In genomic region chr1:40784306-40784705, GRCm38 (mm10) we compare ENCODE assay signal across 33 mouse cellular contexts. TPM values are rescaled to one million over a fixed set of nuclear protein-coding genes. Genes with fewer than 3 reads are reported as not detected.
"Had no signal": no experiment of that assay in that cellular context is flagged by ENCODE, and none has a peak within 500 bp of the region (broad histone marks: within the 10 kb centered on the region; RNA-seq: fewer than 3 reads in every experiment).

No protein-coding gene starts in this region.

- H3K4me2 ChIP-seq: limb, embryonic 12.5 days; limb, embryonic 13.5 days; limb, embryonic 15.5 days; liver, embryonic 11.5 days; liver, embryonic 12.5 days; liver, embryonic 13.5 days; liver, embryonic 15.5 days; lung, embryonic 14.5 days; lung, embryonic 15.5 days; midbrain, embryonic 11.5 days; midbrain, embryonic 12.5 days; midbrain, embryonic 13.5 days; midbrain, embryonic 15.5 days; neural tube, embryonic 12.5 days had no signal

- H3K9me3 ChIP-seq: limb, embryonic 10.5 days; limb, embryonic 13.5 days; liver, embryonic 12.5 days; liver, embryonic 13.5 days; liver, embryonic 15.5 days; lung, embryonic 15.5 days; neural tube, embryonic 12.5 days had no signal

- H3K9ac ChIP-seq: limb, embryonic 12.5 days; limb, embryonic 13.5 days; limb, embryonic 15.5 days; liver, embryonic 12.5 days; liver, embryonic 13.5 days; liver, embryonic 14.5 days; liver, embryonic 15.5 days; liver, postnatal 0 days; lung, embryonic 14.5 days; lung, embryonic 15.5 days; midbrain, embryonic 12.5 days; midbrain, embryonic 13.5 days; midbrain, embryonic 15.5 days; neural tube, embryonic 12.5 days had no signal

- DNase-seq: left cerebral cortex, postnatal 4 days; liver; liver, embryonic 13.5 days; liver, postnatal 0 days; lung, adult 18-20 months; lung, adult 2 months; lung, embryonic 14.5 days; lung, postnatal 10 days; lung, postnatal 14 days; lung, postnatal 36 days; lung, postnatal 4 days; midbrain, embryonic 14.5 days had no signal

- H3K27ac ChIP-seq: limb, embryonic 10.5 days; limb, embryonic 12.5 days; limb, embryonic 13.5 days; limb, embryonic 15.5 days; liver, embryonic 12.5 days; liver, embryonic 13.5 days; liver, embryonic 14.5 days; liver, embryonic 15.5 days; lung, embryonic 15.5 days; macrophage; midbrain, embryonic 10.5 days; midbrain, embryonic 12.5 days; midbrain, embryonic 13.5 days; midbrain, embryonic 15.5 days; neural tube, embryonic 12.5 days had no signal

- H3K4me1 ChIP-seq: limb, embryonic 10.5 days; limb, embryonic 12.5 days; limb, embryonic 15.5 days; liver, embryonic 13.5 days; liver, embryonic 15.5 days; lung, embryonic 15.5 days; megakaryocyte, embryonic 14.5 days; midbrain, embryonic 10.5 days; midbrain, embryonic 12.5 days had no signal

- H3K36me3 ChIP-seq: lung, embryonic 15.5 days had no signal

- ATAC-seq: liver, embryonic 12.5 days; liver, postnatal 0 days; lung, postnatal 0 days; midbrain, embryonic 13.5 days; midbrain, embryonic 15.5 days; midbrain, embryonic 16.5 days had no signal

- H3K27me3 ChIP-seq: limb, embryonic 12.5 days; limb, embryonic 13.5 days; limb, embryonic 15.5 days; liver, embryonic 12.5 days; liver, embryonic 13.5 days; liver, embryonic 15.5 days; lung, embryonic 15.5 days; megakaryocyte, embryonic 14.5 days; midbrain, embryonic 12.5 days; midbrain, embryonic 13.5 days; midbrain, embryonic 15.5 days; neural tube, embryonic 12.5 days had no signal

- H3K4me3 ChIP-seq: limb, embryonic 10.5 days; limb, embryonic 12.5 days; limb, embryonic 13.5 days; limb, embryonic 15.5 days; liver, embryonic 12.5 days; liver, embryonic 13.5 days; liver, embryonic 15.5 days; lung, embryonic 15.5 days; megakaryocyte, embryonic 14.5 days; midbrain, embryonic 10.5 days; midbrain, embryonic 12.5 days; midbrain, embryonic 13.5 days; midbrain, embryonic 15.5 days; myocyte; neural tube, embryonic 12.5 days had no signal

RNA-seq across cellular contexts. Expression of gene Tmem182, which starts 21.1 kb away (rescaled TPM):
- polyA plus RNA-seq: liver, adult 2 months; liver, embryonic 12.5 days; liver, embryonic 14.5 days; macrophage; midbrain, embryonic 10.5 days; midbrain, embryonic 11.5 days; midbrain, embryonic 12.5 days had no signal
